Mouse (Mus musculus) kidney, postnatal 10 days (tissue): ENCODE results near the gene Gp1bb.

Experiments used
- DNase-seq: peaks from one replicate; pipeline ENCODE4 v3.0.0; 2021; ENCODE audit warnings: mixed read lengths

Gp1bb gene

DNA sequence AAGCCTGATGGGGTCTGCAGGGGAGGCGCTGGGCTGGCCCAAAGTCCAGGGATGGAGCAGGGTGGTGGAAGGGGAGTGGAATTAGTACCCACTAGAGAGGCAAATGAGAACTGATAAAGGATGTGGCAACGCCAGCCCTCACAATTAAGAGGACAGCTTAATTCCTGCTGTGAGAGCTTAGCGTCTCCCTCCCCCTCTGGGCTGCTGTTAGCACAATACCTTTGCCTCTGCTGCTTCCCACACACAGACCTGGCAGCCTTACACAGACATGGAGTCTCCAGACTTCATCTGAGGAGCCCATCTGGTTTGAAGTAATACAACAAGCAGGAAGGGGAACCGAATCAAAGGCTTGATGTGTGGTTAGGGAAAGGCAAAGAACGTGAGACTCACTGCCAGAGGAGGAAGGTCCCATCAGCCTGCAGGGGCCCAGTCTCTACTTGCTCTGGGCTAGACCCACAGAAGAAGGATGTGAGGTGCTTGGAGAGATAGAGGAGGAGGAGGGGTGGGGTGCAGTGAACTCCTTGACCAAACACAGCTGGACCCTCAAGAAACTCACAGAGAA lies 44.5 kb downstream of the Gp1bb start:
- DNase-seq: no peak

DNA sequence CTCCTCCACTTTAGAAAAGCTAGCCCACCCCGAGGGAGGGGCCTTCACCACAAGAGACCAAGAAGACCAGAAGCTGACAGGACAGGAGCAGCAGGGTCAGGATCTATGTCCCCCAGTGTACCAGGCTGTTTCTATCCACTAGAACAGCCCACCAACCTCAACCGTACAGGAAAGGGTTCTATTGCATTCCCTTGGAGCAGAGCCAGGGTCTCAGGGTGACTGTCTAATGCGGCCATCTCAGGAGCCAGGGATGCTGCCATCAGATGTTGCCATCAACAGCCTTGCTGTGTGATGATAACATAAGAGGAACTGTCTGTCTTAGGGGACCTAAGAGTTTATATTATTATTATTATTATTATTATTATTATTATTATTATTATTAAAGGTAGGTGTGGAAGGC lies 45.1 kb downstream of the Gp1bb start:
- DNase-seq: no peak

DNA sequence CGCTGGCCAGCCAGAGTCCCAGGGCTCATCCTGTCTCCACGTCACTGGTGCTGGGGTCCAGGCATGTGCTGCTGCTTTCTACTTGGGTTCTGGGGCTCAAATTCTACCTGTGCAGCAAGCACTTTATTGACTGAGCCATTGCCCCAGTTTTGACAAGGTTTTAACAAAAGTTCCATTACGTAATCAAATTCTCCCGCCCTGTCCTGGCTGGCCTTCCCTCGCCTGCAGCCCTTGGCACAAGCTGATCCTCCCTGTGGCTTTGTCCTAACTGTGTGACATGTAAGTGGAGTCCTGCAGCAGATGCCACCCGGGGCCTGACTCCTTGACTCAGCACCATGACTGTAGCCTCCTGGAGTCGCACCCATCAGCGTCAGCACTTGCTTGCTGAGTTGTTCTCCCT lies 48.0 kb downstream of the Gp1bb start:
- DNase-seq: no peak
